Mouse (Mus musculus) adrenal gland, adult 2 months (tissue): ENCODE results near the gene Zfp280d. TPM values are rescaled to one million over a fixed set of nuclear protein-coding genes. Genes with fewer than 3 reads are reported as not detected.

Experiments used
- polyA plus RNA-seq: library from polyadenylated mRNA; depleted of rRNA; stranded (reverse); fragments of >200 nt; gene quantifications from 2 replicates; pipeline ENCODE4 v1.2.3, GENCODE M21; 2012; rRNA removed
- total RNA-seq, 2 experiments: library from RNA; stranded (reverse); gene quantifications; 2 replicates each; pipeline ENCODE4 v1.2.3; 2021

Gene Zfp280d
- total and polyA plus RNA-seq, 3 experiments: 3.1 to 33.1 (median 29.4) TPM

Other genes starting within 250 kb of the Zfp280d start
- gene Tcf12, start 163.0 kb upstream of the Zfp280d start, total RNA-seq: 10 to 100 TPM; 81.1 to 97.5 TPM
- 50.2 and 52.2 TPM in 2 replicates for gene Tcf12, start 163.0 kb upstream of the Zfp280d start, polyA plus RNA-seq
- gene Mns1, start 163.2 kb downstream of the Zfp280d start, total RNA-seq: 1 to 10 TPM; 2.2 to 4.0 TPM
- gene Mns1, start 163.2 kb downstream of the Zfp280d start, polyA plus RNA-seq: 0.19 and 0.22 TPM in 2 replicates
- gene Tex9, start 217.4 kb downstream of the Zfp280d start, total RNA-seq: 1 to 10 TPM; 2.9 to 7.6 TPM
- gene Tex9, start 217.4 kb downstream of the Zfp280d start, polyA plus RNA-seq: 1.1 and 1.4 TPM in 2 replicates